Mouse (Mus musculus): ENCODE results near the gene Axin2. TPM values are rescaled to one million over a fixed set of nuclear protein-coding genes. Genes with fewer than 3 reads are reported as not detected.

Gene Axin2
- polyA plus RNA-seq, 1 experiment from 2014 or later = 7.0 TPM

GRCm38 (mm10) chr11:108929176-108929575, 9.0 kb downstream of the Axin2 start:
- Histone ChIP-seq H3K4me2 (replicated peaks; ENCODE audit: low read depth, low read length) (no peak overlapping the region), H3K4me3 (ENCODE audit: low read depth, low read length) (no peak overlapping the region), H3K9me3 (ENCODE audit: control insufficient read depth, low read depth, low read length) (no peaks in the 10 kb centered on the region), H3K4me1 (ENCODE audit: control insufficient read depth, insufficient read depth, low read length) (peaks cover 30% of the 10 kb centered on the region), H3K27ac (ENCODE audit: low read length) (no peak overlapping the region), H3K27me3 (ENCODE audit: control insufficient read depth, insufficient read depth, low read length) (no peaks in the 10 kb centered on the region), H3K36me3 (ENCODE audit: control insufficient read depth, insufficient read depth, low read length) (peaks cover 23% of the 10 kb centered on the region), H3K9ac (replicated peaks; ENCODE audit: low read depth, low read length) (no peak overlapping the region)
- no peak for ATAC-seq (ENCODE audit: insufficient number of reproducible peaks, insufficient read depth, low FRiP score, low read depth)
- WGBS = 71% methylated on average over 4 of the region's 4 CpGs

GRCm38 (mm10) chr11:108929700-108930099, 9.6 kb downstream of the Axin2 start:
- 76% methylated on average over 6 of the region's 6 CpGs for WGBS
- Histone ChIP-seq H3K9ac (replicated peaks; ENCODE audit: low read depth, low read length) (no peak overlapping the region), H3K4me3 (ENCODE audit: low read depth, low read length) (no peak overlapping the region), H3K27ac (ENCODE audit: low read length) (no peak overlapping the region), H3K4me1 (ENCODE audit: control insufficient read depth, insufficient read depth, low read length) (peaks cover 25% of the 10 kb centered on the region), H3K9me3 (ENCODE audit: control insufficient read depth, low read depth, low read length) (no peaks in the 10 kb centered on the region), H3K36me3 (ENCODE audit: control insufficient read depth, insufficient read depth, low read length) (peaks cover 25% of the 10 kb centered on the region), H3K27me3 (ENCODE audit: control insufficient read depth, insufficient read depth, low read length) (no peaks in the 10 kb centered on the region), H3K4me2 (replicated peaks; ENCODE audit: low read depth, low read length) (no peak overlapping the region)
- ATAC-seq (ENCODE audit: insufficient number of reproducible peaks, insufficient read depth, low FRiP score, low read depth) = no peak

- Histone ChIP-seq H3K9me3 (ENCODE audit: control insufficient read depth, low read depth, low read length) (no peaks in the 10 kb centered on the region), H3K4me3 (ENCODE audit: low read depth, low read length) (no peak overlapping the region), H3K4me1 (ENCODE audit: control insufficient read depth, insufficient read depth, low read length) (peaks cover 16% of the 10 kb centered on the region), H3K27ac (ENCODE audit: low read length) (no peak overlapping the region), H3K27me3 (ENCODE audit: control insufficient read depth, insufficient read depth, low read length) (no peaks in the 10 kb centered on the region), H3K9ac (replicated peaks; ENCODE audit: low read depth, low read length) (no peak overlapping the region), H3K4me2 (replicated peaks; ENCODE audit: low read depth, low read length) (no peak overlapping the region), H3K36me3 (ENCODE audit: control insufficient read depth, insufficient read depth, low read length) (peaks cover 24% of the 10 kb centered on the region)
- 49% methylated on average over 3 of the region's 3 CpGs for WGBS
- no peak for ATAC-seq (ENCODE audit: insufficient number of reproducible peaks, insufficient read depth, low FRiP score, low read depth)
Observed at GRCm38 (mm10) chr11:108930612-108931011, 10.5 kb downstream of the Axin2 start.

- H3K36me3 ChIP-seq (ENCODE audit: control insufficient read depth, insufficient read depth, low read length) = peaks cover 32% of the 10 kb centered on the region
- H3K27me3 ChIP-seq (ENCODE audit: control insufficient read depth, insufficient read depth, low read length) = no peaks in the 10 kb centered on the region
- no peak overlapping the region for H3K9ac ChIP-seq (replicated peaks; ENCODE audit: low read depth, low read length)
- WGBS = 77% methylated on average over 9 of the region's 9 CpGs
- no peaks in the 10 kb centered on the region for H3K9me3 ChIP-seq (ENCODE audit: control insufficient read depth, low read depth, low read length)
- H3K4me2 ChIP-seq (replicated peaks; ENCODE audit: low read depth, low read length) = no peak overlapping the region
- no peaks in the 10 kb centered on the region for H3K4me1 ChIP-seq (ENCODE audit: control insufficient read depth, insufficient read depth, low read length)
- H3K27ac ChIP-seq (ENCODE audit: low read length) = no peak overlapping the region
- ATAC-seq (ENCODE audit: insufficient number of reproducible peaks, insufficient read depth, low FRiP score, low read depth) = no peak
- no peak overlapping the region for H3K4me3 ChIP-seq (ENCODE audit: low read depth, low read length)
Observed at GRCm38 (mm10) chr11:108933835-108934234, 13.7 kb downstream of the Axin2 start.

- no peak overlapping the region for H3K27ac ChIP-seq (ENCODE audit: low read length)
- H3K36me3 ChIP-seq (ENCODE audit: control insufficient read depth, insufficient read depth, low read length) = peaks cover 36% of the 10 kb centered on the region
- 70% methylated on average over 18 of the region's 18 CpGs for WGBS
- no peaks in the 10 kb centered on the region for H3K9me3 ChIP-seq (ENCODE audit: control insufficient read depth, low read depth, low read length)
- no peaks in the 10 kb centered on the region for H3K27me3 ChIP-seq (ENCODE audit: control insufficient read depth, insufficient read depth, low read length)
- H3K4me1 ChIP-seq (ENCODE audit: control insufficient read depth, insufficient read depth, low read length) = no peaks in the 10 kb centered on the region
- H3K4me3 ChIP-seq (ENCODE audit: low read depth, low read length) = no peak overlapping the region
- ATAC-seq (ENCODE audit: insufficient number of reproducible peaks, insufficient read depth, low FRiP score, low read depth) = 0 out of 2 replicates have a peak, but pooled peaks have one; percentile 46
- no peak overlapping the region for H3K9ac ChIP-seq (replicated peaks; ENCODE audit: low read depth, low read length)
- no peak overlapping the region for H3K4me2 ChIP-seq (replicated peaks; ENCODE audit: low read depth, low read length)
Observed at GRCm38 (mm10) chr11:108935128-108935868, 15.1 kb downstream of the Axin2 start.

- no peak overlapping the region for H3K4me3 ChIP-seq (ENCODE audit: low read depth, low read length)
- no peaks in the 10 kb centered on the region for H3K9me3 ChIP-seq (ENCODE audit: control insufficient read depth, low read depth, low read length)
- H3K27ac ChIP-seq (ENCODE audit: low read length) = no peak overlapping the region
- no peaks in the 10 kb centered on the region for H3K27me3 ChIP-seq (ENCODE audit: control insufficient read depth, insufficient read depth, low read length)
- no peak overlapping the region for H3K9ac ChIP-seq (replicated peaks; ENCODE audit: low read depth, low read length)
- 67% methylated on average over 18 of the region's 18 CpGs for WGBS
- no peak for ATAC-seq (ENCODE audit: insufficient number of reproducible peaks, insufficient read depth, low FRiP score, low read depth)
- H3K4me2 ChIP-seq (replicated peaks; ENCODE audit: low read depth, low read length) = no peak overlapping the region
- peaks cover 30% of the 10 kb centered on the region for H3K36me3 ChIP-seq (ENCODE audit: control insufficient read depth, insufficient read depth, low read length)
- no peaks in the 10 kb centered on the region for H3K4me1 ChIP-seq (ENCODE audit: control insufficient read depth, insufficient read depth, low read length)
Observed at GRCm38 (mm10) chr11:108936016-108936792, 16.1 kb downstream of the Axin2 start.

- 61% methylated on average over 19 of the region's 19 CpGs for WGBS
- no peaks in the 10 kb centered on the region for H3K9me3 ChIP-seq (ENCODE audit: control insufficient read depth, low read depth, low read length)
- H3K4me1 ChIP-seq (ENCODE audit: control insufficient read depth, insufficient read depth, low read length) = no peaks in the 10 kb centered on the region
- ATAC-seq (ENCODE audit: insufficient number of reproducible peaks, insufficient read depth, low FRiP score, low read depth) = no peak
- no peak overlapping the region for H3K4me3 ChIP-seq (ENCODE audit: low read depth, low read length)
- H3K27ac ChIP-seq (ENCODE audit: low read length) = no peak overlapping the region
- H3K36me3 ChIP-seq (ENCODE audit: control insufficient read depth, insufficient read depth, low read length) = peaks cover 49% of the 10 kb centered on the region
- H3K9ac ChIP-seq (replicated peaks; ENCODE audit: low read depth, low read length) = no peak overlapping the region
- H3K27me3 ChIP-seq (ENCODE audit: control insufficient read depth, insufficient read depth, low read length) = no peaks in the 10 kb centered on the region
- no peak overlapping the region for H3K4me2 ChIP-seq (replicated peaks; ENCODE audit: low read depth, low read length)
Observed at GRCm38 (mm10) chr11:108940655-108941412, 20.7 kb downstream of the Axin2 start.

- Histone ChIP-seq H3K9me3 (ENCODE audit: control insufficient read depth, low read depth, low read length) (no peaks in the 10 kb centered on the region), H3K4me2 (replicated peaks; ENCODE audit: low read depth, low read length) (no peak overlapping the region), H3K4me1 (ENCODE audit: control insufficient read depth, insufficient read depth, low read length) (no peaks in the 10 kb centered on the region), H3K27ac (ENCODE audit: low read length) (no peak overlapping the region), H3K4me3 (ENCODE audit: low read depth, low read length) (no peak overlapping the region), H3K36me3 (ENCODE audit: control insufficient read depth, insufficient read depth, low read length) (peaks cover 55% of the 10 kb centered on the region), H3K27me3 (ENCODE audit: control insufficient read depth, insufficient read depth, low read length) (no peaks in the 10 kb centered on the region), H3K9ac (replicated peaks; ENCODE audit: low read depth, low read length) (no peak overlapping the region)
- WGBS = 91% methylated on average over 18 of the region's 18 CpGs
- ATAC-seq (ENCODE audit: insufficient number of reproducible peaks, insufficient read depth, low FRiP score, low read depth) = no peak
Observed at GRCm38 (mm10) chr11:108941836-108942235, 21.7 kb downstream of the Axin2 start.

All from stomach, embryonic 14.5 days (tissue).